Mouse (Mus musculus) layer of hippocampus, adult 9-10 months (tissue): ENCODE data around the gene Uqcc3.
"Not testable (repeated sequence)": the region's sequence is repeated elsewhere in the genome, so short reads cannot be mapped to it uniquely, and the experiment has no call there.

Source experiments
- DNase-seq: peaks from one replicate; pipeline ENCODE4 v3.0.0; 2022; ENCODE audit warnings: low spot score

Gene Uqcc3

DNA sequence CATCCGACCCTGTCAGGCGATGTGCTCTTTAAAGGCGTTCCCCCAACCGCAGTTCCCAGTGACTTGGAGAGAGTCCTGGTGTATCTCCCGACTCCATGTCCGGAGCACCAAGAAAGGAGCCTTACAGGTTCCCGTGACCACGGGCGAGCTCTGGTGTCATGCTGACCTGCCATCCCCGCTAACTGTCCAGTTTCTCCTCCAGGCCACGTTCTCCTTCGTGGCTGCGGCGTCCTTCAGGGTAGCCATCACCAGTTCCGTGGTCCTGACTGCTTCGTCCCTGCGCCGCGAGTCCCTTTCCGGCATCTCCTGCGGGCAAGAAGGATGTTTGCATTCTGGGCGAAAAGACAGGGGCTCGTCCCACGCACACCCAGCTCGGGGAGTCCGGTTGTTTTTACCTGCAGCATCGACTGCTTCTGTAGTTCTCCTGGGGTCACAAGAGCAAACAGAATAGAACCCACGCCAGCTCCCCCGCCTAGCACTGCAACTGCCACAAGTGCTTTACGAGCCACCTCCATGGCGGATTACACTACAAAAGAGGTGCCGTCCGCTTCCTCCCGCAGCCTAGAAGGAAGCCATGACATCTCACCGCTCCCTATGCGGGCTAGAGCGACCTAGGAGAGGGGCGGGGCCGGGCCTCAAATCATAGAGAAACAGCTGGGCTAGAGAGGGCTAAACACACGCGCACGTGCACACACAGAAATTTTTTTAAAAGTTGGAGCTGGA is at the start of gene Uqcc3:
Gene Uqcc3, minus strand, starts transcription at position 613 of the 723 bp plus-strand sequence.
- peak; percentile 83 for DNase-seq

DNA sequence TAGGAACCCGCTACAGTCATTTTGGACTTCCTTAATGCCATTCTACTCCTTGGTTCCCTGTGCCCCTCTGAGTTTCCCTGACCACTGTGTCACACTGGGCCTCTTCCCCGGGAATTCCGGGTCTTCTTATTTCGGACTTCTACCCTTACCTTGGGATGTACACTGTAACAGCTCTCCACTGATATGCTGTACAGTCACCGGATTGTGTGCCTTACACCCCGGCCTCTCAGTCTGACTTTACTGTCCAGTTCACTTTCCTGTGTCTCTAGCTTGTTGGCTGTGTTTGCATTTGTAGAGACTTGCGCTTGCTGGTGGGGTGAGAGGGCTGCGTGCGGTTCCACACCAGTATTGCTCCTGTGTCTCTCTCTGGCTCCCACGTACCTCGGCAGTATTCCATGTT is 49.4 kb upstream of the Uqcc3 start:
- DNase-seq, result no peak

GRCm38 (mm10) chr19:8929224-8930088 is 48.7 kb upstream of the Uqcc3 start, which contains the start of the genes Rom1 and Eml3:
Gene Rom1 (minus strand): TSS chr19:8929356.
Gene Eml3 (plus strand): TSS chr19:8929552.
- DNase-seq, result no peak

GRCm38 (mm10) chr19:8928689-8929223 is 48.0 kb upstream of the Uqcc3 start:
- DNase-seq, result no peak

DNA sequence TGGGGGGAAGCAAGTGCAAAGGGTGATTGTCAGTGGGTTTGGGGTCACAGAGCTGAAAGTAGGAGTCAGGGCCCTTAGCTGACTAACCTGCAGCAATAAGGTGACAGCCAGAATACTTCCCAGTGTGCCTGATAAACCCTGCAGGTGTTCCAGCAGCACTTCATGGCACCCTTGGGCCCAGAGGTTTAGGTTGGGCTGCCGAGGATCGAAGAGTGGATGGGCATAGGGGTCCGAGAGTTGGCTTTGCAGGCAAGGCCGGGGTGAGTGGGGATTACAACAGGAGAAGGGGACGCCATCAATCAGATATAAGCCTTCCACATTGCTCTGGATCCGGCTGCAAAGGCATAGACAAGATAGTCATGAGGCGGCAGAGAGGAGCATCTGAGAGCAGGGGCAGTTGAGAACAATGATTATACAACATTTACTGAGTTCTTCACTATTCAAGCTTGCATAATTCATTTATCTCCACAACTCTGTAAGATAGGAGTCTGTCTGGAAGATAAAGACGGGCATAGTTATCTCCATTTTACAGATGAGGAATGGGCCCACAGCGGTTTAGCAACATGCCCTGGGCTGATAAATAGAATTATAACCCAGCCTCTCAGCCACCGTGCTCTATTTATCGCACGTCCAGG is 47.3 kb upstream of the Uqcc3 start:
- DNase-seq, result no peak

GRCm38 (mm10) chr19:8926766-8927165 is 46.0 kb upstream of the Uqcc3 start:
- DNase-seq, result no peak

- no peak for DNase-seq
Observed at GRCm38 (mm10) chr19:8921741-8922140, 41.0 kb upstream of the Uqcc3 start.

- no peak for DNase-seq
Observed at GRCm38 (mm10) chr19:8920836-8921291, 40.1 kb upstream of the Uqcc3 start.

DNA sequence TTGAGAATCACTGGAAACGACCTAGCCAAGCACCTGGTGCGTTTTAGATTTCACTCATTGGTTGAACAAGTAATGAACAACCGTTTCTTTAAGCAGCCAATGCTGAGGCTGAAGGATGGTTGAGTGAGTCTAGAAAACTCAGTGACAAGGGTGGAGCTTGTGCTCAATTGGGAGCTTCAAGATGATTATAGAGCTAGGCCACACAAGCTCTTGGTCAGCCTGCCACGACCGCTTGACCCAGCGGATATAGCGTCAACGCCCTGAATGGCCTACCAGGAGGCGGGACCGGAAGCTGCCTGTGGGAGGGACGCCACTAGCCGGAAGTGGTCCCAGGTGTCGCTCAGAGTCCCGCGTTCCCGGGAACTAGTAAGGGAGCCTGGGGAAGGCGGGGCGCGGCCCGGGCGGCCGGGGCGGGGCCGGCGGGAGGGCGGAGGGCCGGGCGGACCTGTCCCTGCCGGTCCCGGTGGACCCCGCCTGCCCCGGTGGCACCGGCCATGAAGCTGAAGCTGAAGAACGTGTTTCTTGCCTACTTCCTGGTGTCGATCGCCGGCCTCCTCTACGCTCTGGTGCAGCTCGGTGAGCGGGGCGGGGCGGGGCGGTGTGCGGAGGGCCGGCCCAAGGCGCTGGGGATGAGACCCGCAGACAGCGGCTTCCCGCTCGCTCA is 39.5 kb upstream of the Uqcc3 start, which contains the start of gene B3gat3:
Gene B3gat3, plus strand, starts transcription at position 302 of the 664 bp plus-strand sequence.
- peak; percentile 88 for DNase-seq

DNA sequence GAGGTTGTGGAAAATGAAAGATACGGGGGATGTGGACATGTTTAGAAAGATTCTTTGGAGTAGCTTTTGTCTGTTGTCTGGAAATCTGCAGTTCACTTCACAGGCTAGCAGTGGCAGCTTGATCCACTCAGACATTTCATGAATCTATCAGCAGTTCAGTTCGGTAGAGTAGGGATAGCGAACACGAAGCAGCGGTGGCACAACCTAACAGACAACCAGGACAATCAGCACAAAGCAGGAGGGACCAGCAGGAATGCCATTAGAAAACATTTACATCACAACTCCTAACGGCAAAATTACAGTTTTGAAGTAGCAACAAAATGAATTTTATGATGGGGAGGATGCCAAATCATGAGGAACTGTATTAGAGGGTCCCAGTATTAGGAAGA is 39.0 kb upstream of the Uqcc3 start:
- no peak for DNase-seq

DNA sequence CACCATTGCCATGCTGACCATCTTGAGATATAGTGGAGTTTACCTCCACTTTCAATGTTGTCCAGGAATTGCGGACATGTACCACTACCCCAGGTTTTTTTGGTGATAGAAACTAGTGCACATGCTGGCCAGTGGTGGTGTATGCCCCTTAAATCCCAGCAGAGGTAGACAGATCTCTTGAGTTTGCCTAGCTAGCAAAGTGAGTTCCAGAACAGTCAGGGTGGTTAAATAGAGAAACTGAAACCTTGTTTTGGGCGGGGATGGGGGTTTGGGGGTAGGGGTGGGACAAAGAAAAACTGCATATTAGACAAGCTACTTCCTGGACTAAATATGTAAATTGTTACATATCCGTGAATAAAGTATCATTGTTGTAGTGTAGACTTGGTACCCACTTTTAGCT is 38.3 kb upstream of the Uqcc3 start:
- DNase-seq, result no peak

GRCm38 (mm10) chr19:8914212-8914611 is 33.5 kb upstream of the Uqcc3 start:
- peak; percentile 15 for DNase-seq

- no peak for DNase-seq
Observed at GRCm38 (mm10) chr19:8911810-8912209, 31.1 kb upstream of the Uqcc3 start.

GRCm38 (mm10) chr19:8908531-8908930 is 27.8 kb upstream of the Uqcc3 start:
- DNase-seq, result no peak

DNA sequence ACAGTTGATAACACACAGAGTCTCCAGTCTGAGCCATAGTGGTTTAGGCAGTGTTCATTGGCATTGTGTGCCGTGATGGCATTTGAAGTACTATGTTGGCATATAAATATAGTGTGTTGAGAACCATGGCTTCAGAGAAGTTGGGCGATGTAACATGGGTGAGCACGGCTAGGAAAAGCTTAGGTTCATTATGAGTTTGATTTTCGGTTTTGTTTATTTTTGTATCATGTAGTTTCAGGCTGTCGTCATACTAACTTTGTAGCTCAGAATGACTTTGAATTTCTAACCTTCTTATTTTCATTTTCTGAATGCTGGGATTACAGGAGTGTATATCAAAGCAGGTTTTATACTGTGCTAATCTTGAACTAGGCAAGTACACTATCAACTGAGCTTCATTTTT is 22.7 kb upstream of the Uqcc3 start:
- no peak for DNase-seq

- no peak for DNase-seq
Observed at GRCm38 (mm10) chr19:8899079-8899478, 18.4 kb upstream of the Uqcc3 start.

DNA sequence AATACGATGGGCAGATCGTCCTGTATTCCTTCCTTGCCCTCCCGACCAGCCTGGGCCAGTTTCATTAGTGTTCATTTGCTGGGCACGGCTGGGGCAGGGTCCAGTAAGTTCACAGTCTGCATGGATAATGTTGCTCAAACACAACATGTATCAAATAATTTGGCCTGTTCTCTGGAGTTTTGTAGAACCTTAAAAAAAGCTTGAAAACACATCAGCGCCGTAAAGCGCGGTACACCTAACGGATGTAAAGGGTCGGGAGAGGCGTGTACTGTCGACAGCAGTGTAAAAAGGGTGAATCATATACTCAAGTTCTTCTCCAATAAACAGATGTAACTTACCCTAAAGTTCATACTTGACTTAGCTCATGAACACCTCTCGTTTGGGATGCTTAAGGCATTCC is 17.9 kb upstream of the Uqcc3 start:
- no peak for DNase-seq

GRCm38 (mm10) chr19:8897865-8898495 is 17.3 kb upstream of the Uqcc3 start, which contains the start of gene Ganab:
Gene Ganab (plus strand): TSS chr19:8898071.
- peak; percentile 88 for DNase-seq

DNA sequence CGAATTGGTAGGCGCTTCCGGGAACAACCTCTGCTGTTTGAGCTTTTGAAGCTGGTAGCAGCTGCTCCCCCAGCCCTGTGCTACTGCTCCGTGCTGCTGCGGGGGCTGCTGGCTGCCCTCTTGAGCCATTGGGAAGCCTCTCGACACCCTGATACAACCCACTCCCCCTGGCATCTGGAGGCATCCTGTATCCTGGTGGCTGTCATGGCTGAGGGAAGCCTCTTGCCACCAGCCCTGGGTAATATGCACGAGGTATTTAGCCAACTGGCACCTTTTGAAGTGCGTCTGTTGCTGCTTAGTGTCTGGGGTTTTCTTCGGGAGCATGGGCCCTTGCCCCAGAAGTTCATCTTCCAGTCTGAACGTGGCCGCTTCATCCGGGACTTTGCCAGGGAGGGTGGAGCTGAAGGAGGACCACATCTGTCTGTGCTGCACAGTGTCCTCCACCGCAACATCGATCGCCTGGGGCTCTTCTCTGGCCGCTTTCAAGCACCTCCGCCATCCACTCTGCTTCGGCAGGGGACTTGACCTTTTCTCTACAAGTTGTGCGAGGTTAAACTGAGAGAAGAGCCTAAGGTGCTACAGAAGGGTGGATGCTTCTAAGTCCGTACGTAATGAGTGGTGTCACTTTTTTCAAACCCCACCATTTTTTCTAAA is 16.6 kb upstream of the Uqcc3 start:
- not testable (repeated sequence) for DNase-seq

DNA sequence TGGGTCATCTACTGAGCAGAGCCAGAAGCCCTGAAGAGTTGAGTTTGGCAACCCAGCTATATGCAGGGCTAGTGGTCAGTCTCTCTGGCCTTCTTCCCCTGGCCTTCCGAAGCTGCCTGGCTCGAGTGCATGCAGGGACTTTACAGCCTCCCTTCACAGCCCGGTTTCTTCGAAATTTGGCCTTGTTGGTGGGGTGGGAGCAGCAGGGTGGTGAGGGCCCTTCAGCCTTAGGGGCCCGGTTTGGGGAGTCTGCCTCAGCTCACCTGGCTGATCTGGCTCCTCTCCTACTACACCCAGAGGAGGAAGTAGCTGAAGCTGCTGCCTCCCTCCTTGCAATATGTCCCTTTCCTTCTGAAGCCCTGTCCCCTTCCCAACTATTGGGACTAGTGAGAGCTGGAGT is 15.5 kb upstream of the Uqcc3 start:
- DNase-seq, result not testable (repeated sequence)
